Mouse (Mus musculus): ENCODE results near the gene Defb36. TPM values are rescaled to one million over a fixed set of nuclear protein-coding genes. Genes with fewer than 3 reads are reported as not detected.
A peak's percentile ranks its signal among the peaks of the same experiment; 100 is the strongest.

The Defb36 gene
- polyA plus RNA-seq, 1 experiment, result not detected

DNA sequence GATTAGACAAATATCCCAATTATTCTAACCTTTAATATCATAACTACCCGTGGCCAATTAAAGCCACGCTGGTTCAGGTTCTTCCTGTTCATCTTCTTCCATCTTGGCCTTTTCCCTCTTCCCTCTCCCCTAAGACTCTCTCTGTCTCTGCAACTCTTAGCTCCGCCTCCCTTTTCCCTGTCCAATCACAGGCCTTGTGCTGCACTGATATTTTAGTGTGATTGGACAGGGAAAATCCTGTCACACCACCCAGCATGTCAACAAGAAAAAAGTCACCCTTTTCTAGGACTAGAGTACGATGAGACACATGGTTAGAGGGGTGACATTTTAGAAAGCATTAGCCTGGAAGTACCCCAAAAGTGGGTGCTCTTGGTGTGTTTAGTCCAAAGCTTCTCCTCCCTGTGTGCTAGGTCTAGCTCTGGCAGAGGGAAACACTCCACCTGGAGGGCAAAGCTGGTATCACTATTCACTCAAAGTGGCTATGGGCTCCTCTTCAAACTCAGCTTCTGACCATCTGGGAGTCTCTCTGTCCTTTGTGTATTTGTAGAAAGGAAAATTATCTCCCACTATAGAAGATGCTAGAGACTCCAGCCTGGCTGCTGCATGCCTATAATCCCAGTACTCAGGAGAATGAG lies 17.1 kb upstream of the Defb36 start:
- Histone ChIP-seq H3K4me3 (replicated peaks; ENCODE audit: extremely low read depth, low read depth, low read length) (no peak overlapping the region), H3K4me1 (ENCODE audit: control insufficient read depth, insufficient read depth, low read length) (no peaks in the 10 kb centered on the region)
- 73% methylated on average over 4 of the region's 4 CpGs for WGBS
- TF ChIP-seq CTCF (IDR thresholded peaks at IDR 0.05; ENCODE audit: insufficient read depth, low read length) (peak; percentile 21; the same call in 1 of the 2 replicates), POLR2A (IDR thresholded peaks at IDR 0.05; ENCODE audit: borderline replicate concordance, extremely low read depth, low read depth, low read length) (no peak)
- DNase-seq, result no peak

DNA sequence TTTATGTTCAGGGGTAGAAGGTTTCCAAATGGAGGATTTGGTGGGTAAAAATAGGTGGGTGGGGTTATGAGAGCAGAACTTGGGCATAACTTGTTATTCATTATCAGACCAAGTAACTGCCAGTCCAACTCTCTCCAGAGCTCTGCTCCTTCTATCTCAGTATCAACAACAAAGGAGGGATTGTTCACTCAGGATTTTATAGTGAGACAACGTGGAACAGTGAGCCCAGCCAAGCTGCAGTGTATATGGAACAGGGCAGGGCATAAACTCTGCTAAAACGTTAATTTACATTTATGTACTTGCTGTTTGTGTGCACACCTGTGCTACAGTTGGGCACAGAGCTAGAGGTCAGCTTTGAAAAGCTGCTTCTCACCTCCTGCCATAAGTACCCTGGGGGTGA lies 15.7 kb upstream of the Defb36 start:
- DNase-seq, result no peak
- TF ChIP-seq CTCF (IDR thresholded peaks at IDR 0.05; ENCODE audit: insufficient read depth, low read length) (no peak), POLR2A (IDR thresholded peaks at IDR 0.05; ENCODE audit: borderline replicate concordance, extremely low read depth, low read depth, low read length) (no peak)
- 30% methylated on average over 2 of the region's 2 CpGs for WGBS
- Histone ChIP-seq H3K4me3 (replicated peaks; ENCODE audit: extremely low read depth, low read depth, low read length) (no peak overlapping the region), H3K4me1 (ENCODE audit: control insufficient read depth, insufficient read depth, low read length) (no peaks in the 10 kb centered on the region)

DNA sequence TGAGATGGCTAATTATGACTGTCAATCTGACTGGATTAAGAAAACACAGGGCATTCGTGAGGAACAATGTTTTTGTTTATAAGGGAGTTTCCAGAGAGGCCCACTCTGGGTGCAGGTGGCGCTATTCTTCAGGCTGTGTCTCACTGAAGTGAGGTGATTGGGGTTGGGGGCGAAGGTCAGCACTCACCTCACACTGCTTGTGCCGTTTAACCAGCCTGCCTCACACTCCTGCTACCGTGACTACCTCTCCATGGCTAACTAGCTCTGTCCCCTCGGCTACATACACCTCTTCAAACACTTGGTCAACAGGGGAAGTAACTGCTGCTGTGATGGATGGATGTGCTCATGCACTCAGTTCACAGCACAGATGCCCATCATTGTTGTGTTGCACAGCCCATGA lies 15.1 kb upstream of the Defb36 start:
- 42% methylated on average over 6 of the region's 6 CpGs for WGBS

DNA sequence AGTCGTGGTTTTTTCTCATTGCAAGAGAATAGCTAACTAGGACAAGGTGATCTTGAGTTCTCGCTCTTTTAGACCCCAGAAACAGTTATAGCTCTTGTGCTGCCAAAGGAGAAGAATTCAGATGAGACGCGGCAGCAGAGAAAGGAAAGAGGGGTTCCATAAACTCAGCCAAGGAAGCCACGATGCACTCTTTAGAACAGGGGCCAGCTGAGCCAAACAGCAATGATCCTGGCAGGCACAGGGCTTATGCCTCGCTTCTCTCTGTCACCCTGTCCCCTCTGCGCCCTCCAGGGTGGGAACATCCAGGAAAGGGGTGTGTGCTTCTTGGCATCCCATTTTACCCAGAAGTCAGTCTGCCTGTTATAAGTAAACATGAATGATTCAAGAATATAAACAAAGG lies 4.8 kb upstream of the Defb36 start, which contains the start of gene Defb45:
Gene Defb45, minus strand, starts transcription at position 101 of the 400 bp plus-strand sequence.
- TF ChIP-seq POLR2A (IDR thresholded peaks at IDR 0.05; ENCODE audit: borderline replicate concordance, extremely low read depth, low read depth, low read length) (no peak), CTCF (IDR thresholded peaks at IDR 0.05; ENCODE audit: insufficient read depth, low read length) (no peak)
- no peak for DNase-seq
- Histone ChIP-seq H3K4me3 (replicated peaks; ENCODE audit: extremely low read depth, low read depth, low read length) (no peak within 1 kb of the TSS), H3K4me1 (ENCODE audit: control insufficient read depth, insufficient read depth, low read length) (no peaks in the 10 kb centered on the region)
- 48% methylated on average over 7 of the region's 7 CpGs for WGBS

More for the DNA sequence above, 15.1 kb upstream of the Defb36 start:
- TF ChIP-seq CTCF (IDR thresholded peaks at IDR 0.05; ENCODE audit: insufficient read depth, low read length), result no peak
- no peak overlapping the region for H3K4me3 ChIP-seq (replicated peaks; ENCODE audit: extremely low read depth, low read depth, low read length)
- no peak for DNase-seq
- H3K4me1 ChIP-seq (ENCODE audit: control insufficient read depth, insufficient read depth, low read length), result no peaks in the 10 kb centered on the region

DNA sequence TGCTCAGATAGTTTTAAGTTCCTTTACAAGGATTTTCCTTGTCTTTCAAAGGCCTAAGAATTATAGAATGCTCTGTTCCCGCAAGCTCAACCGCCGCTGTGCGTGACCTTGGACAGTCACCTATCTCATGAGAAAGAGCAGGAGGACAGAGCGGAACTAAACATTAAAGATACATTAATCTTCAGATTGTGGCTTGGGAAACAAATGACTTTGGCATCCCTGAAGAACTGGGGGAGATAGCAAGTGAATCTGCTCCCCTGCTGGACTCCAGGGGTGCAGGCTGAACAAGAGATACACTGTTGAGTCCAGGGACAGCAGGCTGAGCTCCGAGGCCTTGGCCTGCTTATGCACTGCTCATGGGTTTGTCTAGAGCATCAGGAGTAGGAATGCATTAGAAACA lies 4.1 kb upstream of the Defb36 start:
- Histone ChIP-seq H3K4me1 (ENCODE audit: control insufficient read depth, insufficient read depth, low read length) (no peaks in the 10 kb centered on the region), H3K4me3 (replicated peaks; ENCODE audit: extremely low read depth, low read depth, low read length) (no peak overlapping the region)
- 79% methylated on average over 6 of the region's 6 CpGs for WGBS
- no peak for TF ChIP-seq CTCF (IDR thresholded peaks at IDR 0.05; ENCODE audit: insufficient read depth, low read length)
- no peak for TF ChIP-seq POLR2A (IDR thresholded peaks at IDR 0.05; ENCODE audit: borderline replicate concordance, extremely low read depth, low read depth, low read length)
- no peak for DNase-seq

DNA sequence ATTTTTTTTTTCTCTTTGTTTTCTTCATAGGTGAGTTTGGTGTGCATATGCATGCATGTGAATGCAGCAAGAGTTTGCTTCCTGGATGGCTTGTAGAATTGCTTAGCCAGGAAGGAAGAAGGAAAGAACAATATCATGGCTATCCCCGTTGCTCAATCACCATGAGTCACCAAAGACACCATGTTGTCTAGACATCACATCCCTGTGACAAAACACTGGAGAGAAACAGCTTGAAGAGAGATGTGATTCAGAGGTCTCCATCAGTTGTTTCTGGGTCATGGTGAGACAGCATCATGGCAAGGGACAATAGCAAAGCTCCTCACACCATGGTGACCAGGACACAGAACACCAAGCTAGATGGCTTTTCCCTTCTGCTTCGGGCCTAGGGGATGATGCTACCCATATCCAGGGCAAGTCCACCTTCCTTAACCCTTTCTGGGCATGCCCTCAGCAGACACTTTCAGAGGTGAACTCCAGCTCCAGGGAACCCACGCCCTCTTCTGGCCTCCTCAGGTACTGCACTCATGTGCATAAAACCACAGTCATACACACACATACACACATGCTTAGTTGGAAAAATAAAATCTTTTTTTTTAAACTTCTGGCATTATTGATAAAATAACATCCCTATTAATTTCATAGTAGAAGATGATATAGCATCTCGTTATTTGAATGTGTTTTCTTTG lies 2.7 kb upstream of the Defb36 start:
- WGBS, result 64% methylated on average over 4 of the region's 4 CpGs
- TF ChIP-seq POLR2A (IDR thresholded peaks at IDR 0.05; ENCODE audit: borderline replicate concordance, extremely low read depth, low read depth, low read length) (no peak), CTCF (IDR thresholded peaks at IDR 0.05; ENCODE audit: insufficient read depth, low read length) (peak; percentile 12; the same call in 1 of the 2 replicates)
- Histone ChIP-seq H3K4me1 (ENCODE audit: control insufficient read depth, insufficient read depth, low read length) (no peaks in the 10 kb centered on the region), H3K4me3 (replicated peaks; ENCODE audit: extremely low read depth, low read depth, low read length) (no peak overlapping the region)
- no peak for DNase-seq

DNA sequence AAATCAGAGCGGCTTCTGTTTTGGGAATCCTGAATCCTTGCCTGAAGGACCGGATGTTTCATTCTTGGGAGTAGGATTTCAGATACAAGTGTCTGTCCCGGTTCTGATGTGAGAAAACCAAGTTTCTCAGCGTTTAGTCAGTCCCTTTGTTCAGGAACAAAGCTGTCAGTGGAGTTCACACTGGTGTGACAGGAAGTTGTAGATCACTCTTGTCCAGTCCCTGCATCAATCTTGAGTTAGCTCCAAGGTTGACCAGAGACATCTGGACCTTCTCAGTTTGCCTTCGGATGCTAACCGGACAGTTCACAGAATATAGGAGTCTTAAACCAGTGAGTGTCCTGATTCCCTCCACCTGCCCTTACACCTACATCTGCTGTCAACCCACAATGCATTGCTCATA lies 3.6 kb downstream of the Defb36 start:
- no peak for TF ChIP-seq POLR2A (IDR thresholded peaks at IDR 0.05; ENCODE audit: borderline replicate concordance, extremely low read depth, low read depth, low read length)
- no peak for TF ChIP-seq CTCF (IDR thresholded peaks at IDR 0.05; ENCODE audit: insufficient read depth, low read length)

DNA sequence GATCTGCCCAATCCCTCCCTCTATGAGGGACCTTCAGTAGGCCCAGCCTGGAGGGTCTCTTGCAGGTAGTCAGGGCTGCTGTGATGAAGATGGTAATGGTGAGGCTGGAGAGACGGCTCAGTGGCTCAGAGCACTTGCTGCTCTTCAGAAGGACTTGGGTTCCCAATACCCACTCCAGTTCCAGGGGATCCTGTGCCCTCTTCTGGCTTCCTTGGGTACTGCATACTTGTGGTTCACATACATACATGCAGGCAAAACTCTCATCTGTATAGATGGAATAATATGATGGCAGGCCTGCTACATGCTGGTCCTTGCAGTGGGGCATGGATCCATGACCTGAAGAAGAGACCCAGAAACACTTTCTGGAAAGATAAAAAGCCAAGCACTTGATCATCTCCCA lies 4.6 kb downstream of the Defb36 start:
- no peak for TF ChIP-seq CTCF (IDR thresholded peaks at IDR 0.05; ENCODE audit: insufficient read depth, low read length)
- no peak for TF ChIP-seq POLR2A (IDR thresholded peaks at IDR 0.05; ENCODE audit: borderline replicate concordance, extremely low read depth, low read depth, low read length)
- Histone ChIP-seq H3K4me1 (ENCODE audit: control insufficient read depth, insufficient read depth, low read length) (no peaks in the 10 kb centered on the region), H3K4me3 (replicated peaks; ENCODE audit: extremely low read depth, low read depth, low read length) (no peak overlapping the region)
- DNase-seq, result no peak
- WGBS, result 100% methylated on average over 1 of the region's 1 CpGs

More for the DNA sequence above, 3.6 kb downstream of the Defb36 start:
- no peak for DNase-seq
- WGBS, result 41% methylated on average over 6 of the region's 6 CpGs
- H3K4me3 ChIP-seq (replicated peaks; ENCODE audit: extremely low read depth, low read depth, low read length), result no peak overlapping the region
- H3K4me1 ChIP-seq (ENCODE audit: control insufficient read depth, insufficient read depth, low read length), result no peaks in the 10 kb centered on the region

DNA sequence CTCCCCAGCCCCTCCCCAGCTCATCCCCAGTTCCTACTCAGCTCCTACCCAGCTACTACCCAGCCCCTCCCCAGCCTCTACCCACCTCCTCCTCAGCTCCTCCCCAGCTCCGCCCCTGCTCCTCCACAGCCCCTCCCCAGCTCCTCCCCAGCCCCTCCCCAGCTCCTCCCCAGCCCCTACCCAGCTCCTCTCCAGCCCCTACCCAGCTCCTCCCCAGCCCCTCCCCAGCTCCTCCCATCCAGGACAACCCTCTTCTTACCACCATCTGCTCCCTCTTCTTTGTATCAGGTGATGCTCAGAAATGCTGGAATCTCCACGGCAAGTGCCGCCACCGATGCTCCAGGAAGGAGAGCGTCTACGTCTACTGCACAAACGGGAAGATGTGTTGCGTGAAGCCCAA lies 8.1 kb downstream of the Defb36 start:
- no peak overlapping the region for H3K4me3 ChIP-seq (replicated peaks; ENCODE audit: extremely low read depth, low read depth, low read length)
- no peak for DNase-seq
- 43% methylated on average over 7 of the region's 8 CpGs for WGBS
- TF ChIP-seq CTCF (IDR thresholded peaks at IDR 0.05; ENCODE audit: insufficient read depth, low read length) (no peak), POLR2A (IDR thresholded peaks at IDR 0.05; ENCODE audit: borderline replicate concordance, extremely low read depth, low read depth, low read length) (no peak)
- no peaks in the 10 kb centered on the region for H3K4me1 ChIP-seq (ENCODE audit: control insufficient read depth, insufficient read depth, low read length)

DNA sequence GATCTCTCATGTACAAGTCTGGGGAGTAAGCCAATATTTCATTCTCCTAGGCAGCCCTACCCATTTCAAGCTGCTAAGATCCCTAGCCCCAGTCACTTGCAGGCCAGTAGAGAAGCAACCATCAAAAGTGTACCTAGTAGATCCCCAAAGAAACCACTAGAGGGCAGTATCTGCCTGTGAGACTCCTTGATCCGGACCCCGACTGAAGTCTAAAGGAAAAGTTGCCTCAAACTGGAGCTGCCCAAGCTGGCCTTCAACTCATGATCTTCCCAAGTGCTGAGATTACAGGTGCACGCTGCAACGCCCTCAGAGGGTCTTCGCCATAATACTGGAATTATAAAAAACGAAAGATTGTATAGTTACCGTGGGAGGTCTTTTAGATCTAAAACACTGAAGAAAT lies 11.4 kb downstream of the Defb36 start:
- DNase-seq, result no peak
- TF ChIP-seq POLR2A (IDR thresholded peaks at IDR 0.05; ENCODE audit: borderline replicate concordance, extremely low read depth, low read depth, low read length), result no peak
- TF ChIP-seq CTCF (IDR thresholded peaks at IDR 0.05; ENCODE audit: insufficient read depth, low read length), result peak; percentile 61
- Histone ChIP-seq H3K4me3 (replicated peaks; ENCODE audit: extremely low read depth, low read depth, low read length) (no peak overlapping the region), H3K4me1 (ENCODE audit: control insufficient read depth, insufficient read depth, low read length) (no peaks in the 10 kb centered on the region)
- 14% methylated on average over 7 of the region's 7 CpGs for WGBS

Measured in lung, adult 2 months (tissue).